Mouse (Mus musculus) megakaryocyte progenitor cell, adult 5-6 weeks (primary cell): ENCODE measurements at regions not wholly inside any gene's neighbourhood (a gene's known extent, or its start where the extent isn't known, plus 50 kb on each side); places are given as distances from the start of the nearest gene placed in this dataset.
A peak's percentile ranks its signal among the peaks of the same experiment; 100 is the strongest.

ENCODE experiments used
- ATAC-seq: replicated peaks from 2 replicates; pipeline ENCODE4 v1.8.0; 2016; ENCODE audit warnings: mild to moderate bottlenecking, moderate TSS enrichment, inconsistent platforms; ENCODE audit not compliant: poor library complexity

- peak; percentile 52 for ATAC-seq
These were observed 71.8 kb upstream of the Pax2 start for GRCm38 (mm10) chr19:44684061-44684514.

GRCm38 (mm10) chr19:44686061-44686460, 69.8 kb upstream of the Pax2 start:
- no peak for ATAC-seq

- 0 out of 2 replicates have a peak, but pooled peaks have one; percentile 52 for ATAC-seq
These were observed 63.4 kb upstream of the Pax2 start for GRCm38 (mm10) chr19:44692396-44692795.

GRCm38 (mm10) chr19:44692816-44693215, 63.0 kb upstream of the Pax2 start:
- no peak for ATAC-seq

- ATAC-seq: no peak
These were observed 60.5 kb upstream of the Pax2 start for GRCm38 (mm10) chr19:44695331-44695730.

GRCm38 (mm10) chr19:44696059-44696712, 59.7 kb upstream of the Pax2 start:
- no peak for ATAC-seq

GRCm38 (mm10) chr19:44696773-44697172, 59.1 kb upstream of the Pax2 start:
- ATAC-seq: no peak

GRCm38 (mm10) chr19:44698382-44699256, 57.2 kb upstream of the Pax2 start:
- ATAC-seq: no peak
